Mouse (Mus musculus): ENCODE measurements at regions not wholly inside any gene's neighbourhood (a gene's known extent, or its start where the extent isn't known, plus 50 kb on each side); places are given as distances from the start of the nearest gene placed in this dataset.

DNA sequence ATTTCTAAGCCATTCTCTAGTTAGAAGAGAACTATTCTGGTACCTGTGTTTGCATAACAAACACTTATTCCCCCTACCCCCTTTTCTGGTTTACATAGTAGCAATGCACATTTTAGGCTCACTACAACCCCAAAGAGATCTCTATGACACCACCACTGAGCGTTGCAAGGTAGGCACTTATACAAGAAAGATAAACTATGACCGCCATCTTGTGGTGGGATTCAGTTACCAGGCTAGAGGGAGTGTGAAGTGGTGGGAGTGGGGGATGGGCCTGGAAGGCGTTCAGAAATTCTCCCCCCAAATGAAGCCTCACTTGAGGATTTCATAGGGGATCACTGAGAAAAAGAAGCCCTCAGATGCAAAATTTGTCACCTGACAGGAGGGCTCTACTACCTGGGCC lies 64.4 kb upstream of the Fst start:
- DNase-seq = peak; percentile 21

DNA sequence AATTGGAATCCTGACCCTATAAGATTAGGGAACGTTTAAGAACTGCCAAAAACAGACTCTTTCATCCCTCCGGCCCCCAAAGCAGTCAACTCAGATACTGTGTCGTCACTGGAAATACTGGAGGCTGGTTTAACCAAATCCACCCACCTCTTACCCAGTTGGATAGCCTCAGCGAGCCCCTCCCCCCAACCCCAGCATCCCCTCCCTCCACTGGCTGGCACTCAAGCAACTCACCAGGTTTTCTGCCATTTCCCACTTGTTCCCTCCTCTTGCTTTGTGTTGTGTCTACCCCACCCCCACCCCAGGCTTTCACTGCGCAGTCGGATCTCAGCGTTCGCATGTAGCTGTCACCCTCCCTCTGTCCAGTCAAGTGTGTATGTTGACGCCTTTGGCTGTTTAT lies 68.1 kb upstream of the Fst start:
- DNase-seq = no peak

GRCm38 (mm10) chr13:114530171-114530774 lies 71.5 kb upstream of the Fst start:
- DNase-seq = no peak

GRCm38 (mm10) chr13:114531780-114532179 lies 73.0 kb upstream of the Fst start:
- DNase-seq = no peak

DNA sequence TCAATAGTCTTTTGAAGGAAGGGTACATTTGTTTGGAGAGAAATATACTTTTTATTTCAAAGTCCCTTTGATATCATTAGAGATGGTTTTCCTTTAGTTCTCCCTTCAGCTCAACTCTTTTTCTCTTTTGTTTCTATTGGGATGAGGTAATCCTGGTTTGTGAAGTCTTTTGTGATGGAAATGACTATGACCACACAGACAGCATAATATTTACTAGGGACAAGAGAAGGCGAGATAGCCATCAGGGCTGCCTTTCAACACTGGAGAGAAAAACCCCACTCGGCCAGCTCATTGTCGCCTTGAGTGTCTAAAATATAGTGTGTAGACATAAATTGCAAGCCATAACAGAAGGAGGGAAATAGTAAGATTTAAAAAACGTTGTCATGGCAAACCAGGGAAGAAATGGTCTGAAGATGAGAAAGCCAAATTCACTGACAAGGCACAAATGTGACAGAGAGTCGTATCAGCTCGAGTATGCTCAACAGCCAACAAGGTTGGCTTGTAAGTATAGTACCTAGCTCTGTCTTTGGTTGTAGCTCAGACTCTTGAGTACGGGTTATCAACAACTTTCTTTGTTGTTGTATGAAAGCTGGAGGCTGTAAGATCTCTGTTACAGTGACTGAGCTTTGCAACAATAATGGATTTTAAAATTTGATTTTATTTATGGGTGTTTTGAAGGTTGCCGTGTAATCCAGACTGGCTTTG lies 73.8 kb upstream of the Fst start:
- DNase-seq = no peak

DNA sequence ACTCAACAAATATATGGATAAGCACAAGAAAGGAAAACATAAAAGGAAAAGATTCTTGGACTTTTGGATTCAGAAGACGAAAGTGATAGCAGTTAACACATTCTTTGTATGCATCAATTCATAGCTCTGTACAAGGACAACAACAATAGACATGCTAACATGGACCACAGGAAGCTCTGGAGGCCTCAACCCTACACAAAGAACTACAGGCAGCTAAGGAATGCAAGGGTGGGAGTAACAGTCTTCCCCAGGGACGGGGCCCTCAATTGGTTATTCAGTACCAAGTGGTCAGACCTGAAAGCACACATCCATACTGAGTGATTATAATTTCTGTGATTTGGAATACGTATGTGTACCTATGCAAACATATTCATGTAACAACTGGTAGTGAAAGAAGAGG lies 75.8 kb upstream of the Fst start:
- DNase-seq = no peak

DNA sequence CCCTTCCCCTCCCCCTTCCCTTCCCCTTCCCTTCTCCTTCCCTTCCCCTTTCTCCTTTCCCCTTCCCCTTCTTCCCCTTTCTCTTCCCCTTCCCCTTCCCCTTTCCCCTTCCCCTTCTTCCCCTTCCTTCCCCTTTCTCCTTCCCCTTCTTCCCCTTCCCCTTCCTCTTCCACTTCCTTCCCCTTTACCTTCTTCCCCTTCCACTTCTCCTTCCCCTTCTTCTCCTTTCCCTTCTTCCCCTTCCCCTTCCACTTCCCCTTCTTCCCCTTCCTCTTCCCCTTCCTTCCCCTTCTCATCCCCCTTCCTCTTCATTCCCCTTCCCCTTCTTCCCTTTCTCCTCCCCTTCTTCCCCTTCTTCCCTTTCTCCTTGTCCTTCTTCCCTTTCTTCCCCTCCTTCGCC lies 77.0 kb upstream of the Fst start:
- no peak for DNase-seq

DNA sequence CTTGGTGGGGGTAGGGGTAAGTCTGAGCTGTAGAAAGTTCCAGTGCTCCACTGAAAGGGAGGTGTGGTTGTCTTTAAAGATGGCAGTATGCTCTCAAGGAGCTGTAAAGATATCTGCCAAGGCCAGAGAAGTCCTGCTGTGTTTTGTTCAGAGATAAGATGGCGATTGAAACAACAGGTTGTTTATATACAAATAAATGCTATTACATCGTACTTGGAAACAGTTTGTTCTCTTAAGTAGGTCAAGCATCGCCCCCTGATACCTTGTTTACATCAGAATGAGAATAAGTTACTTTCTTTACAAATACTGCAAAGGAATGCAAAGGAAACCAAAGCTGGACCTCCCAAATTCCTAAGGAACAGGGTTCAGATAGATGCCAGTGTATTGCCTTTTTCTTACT lies 113.0 kb upstream of the Fst start:
- no peak for DNase-seq

GRCm38 (mm10) chr13:114584566-114584965 lies 125.8 kb upstream of the Fst start:
- DNase-seq = no peak

DNA sequence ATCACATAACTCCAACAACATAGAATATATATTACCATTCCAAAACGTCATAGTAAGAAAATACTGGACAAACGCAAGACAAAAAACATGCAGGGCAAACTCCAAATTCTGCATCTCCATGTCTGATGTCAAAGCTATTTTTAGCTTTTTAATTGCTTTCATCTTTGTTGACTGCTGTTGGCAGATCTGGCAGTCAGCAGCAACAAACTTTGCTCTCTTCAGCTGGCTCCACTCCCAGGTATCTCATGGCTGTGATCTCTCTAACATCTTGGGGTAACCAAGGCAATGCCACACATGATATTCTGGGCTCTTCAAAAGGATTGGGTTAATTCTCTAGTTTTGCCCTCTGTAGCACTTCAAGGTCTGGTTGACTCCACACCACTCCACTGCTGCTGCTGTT lies 128.9 kb upstream of the Fst start:
- DNase-seq = no peak

- no peak for DNase-seq
These were observed 144.6 kb upstream of the Fst start for GRCm38 (mm10) chr13:114603341-114603740.

DNA sequence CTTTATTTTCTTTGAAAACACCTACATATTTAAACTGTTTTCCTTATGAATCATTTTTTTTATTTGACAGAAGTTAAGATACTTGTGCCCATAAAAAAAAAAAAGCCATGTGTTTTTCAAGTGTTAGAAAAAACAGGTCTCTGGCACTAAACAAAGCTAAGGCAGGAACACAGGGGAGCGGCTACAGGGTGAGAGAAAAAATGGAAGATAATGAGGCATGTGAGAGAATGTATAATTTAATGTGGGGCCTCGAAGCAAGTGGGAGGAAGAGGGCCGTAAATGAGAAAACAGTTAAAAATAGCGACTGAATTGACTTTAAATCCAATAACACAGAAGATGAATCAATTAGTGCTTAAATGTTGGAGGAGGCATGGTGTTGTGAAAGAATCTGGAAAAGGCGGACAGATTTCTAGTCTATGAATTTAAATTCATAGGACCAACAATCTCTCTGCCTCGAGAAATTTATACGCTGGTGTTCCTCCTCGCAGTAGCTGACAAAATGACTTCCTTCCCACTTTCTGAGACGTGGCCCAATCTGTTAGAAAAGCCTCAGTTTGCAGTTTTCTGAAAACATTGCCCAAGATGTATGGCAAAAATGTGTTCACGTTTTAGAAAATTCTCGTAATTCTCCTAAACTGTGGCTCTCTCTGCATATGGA lies 145.4 kb upstream of the Fst start:
- DNase-seq = no peak

DNA sequence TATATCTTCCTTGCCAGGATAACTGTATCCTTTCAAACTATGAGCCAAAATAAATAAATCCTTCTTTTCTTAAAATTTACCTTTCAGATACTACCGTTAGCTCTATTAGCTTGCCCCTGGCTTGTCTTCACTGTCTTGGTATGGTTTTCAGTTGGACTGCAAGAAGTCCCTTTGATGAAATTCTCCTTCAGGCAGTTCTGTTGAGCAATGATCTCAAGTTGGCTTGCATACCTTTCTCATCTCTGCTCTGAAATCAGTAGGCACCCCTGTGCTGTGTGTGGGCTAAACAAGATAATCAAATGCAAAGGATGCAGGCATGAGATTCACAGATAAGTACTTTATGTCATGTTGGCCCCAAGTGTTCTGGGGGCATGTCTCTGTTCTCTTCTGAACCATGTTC lies 155.2 kb upstream of the Fst start:
- no peak for DNase-seq

DNA sequence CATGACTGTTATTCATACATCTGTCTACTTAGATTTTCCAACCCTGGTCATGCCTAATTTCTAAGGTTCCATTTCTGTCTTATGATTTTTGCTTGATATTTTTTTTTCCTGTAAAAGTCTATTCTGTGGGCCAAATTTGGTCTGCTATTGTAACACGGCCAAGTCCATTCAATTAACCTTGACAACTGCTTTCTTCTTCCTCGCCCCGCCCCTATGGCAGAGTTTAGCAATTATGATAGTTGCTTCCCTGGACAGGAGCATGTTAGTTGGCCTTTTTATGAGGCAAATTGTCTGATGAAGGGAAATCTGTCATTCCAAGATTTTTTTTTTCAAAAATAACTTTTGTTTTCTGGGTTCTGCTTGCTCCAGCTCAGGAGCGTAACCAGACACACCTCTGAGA lies 160.7 kb upstream of the Fst start:
- no peak for DNase-seq

DNA sequence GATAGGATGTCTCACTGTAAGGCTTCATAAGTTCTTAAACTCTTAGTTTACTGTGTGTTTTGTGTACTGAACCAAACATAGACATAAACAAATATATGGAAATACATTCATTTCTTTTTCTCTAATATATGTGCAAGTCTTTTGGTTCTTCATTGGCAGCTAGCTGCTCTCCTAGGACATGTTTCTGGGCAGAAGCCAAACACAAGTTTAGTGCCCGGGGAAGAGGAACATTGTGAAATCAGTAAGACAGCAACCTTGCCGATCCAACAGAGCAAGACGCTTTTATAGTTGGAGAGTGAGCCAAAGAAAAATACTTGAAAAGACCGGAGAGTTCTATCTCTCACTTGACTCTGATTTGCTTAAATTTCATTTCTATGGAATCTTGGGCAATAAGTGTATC lies 178.0 kb upstream of the Fst start:
- peak; percentile 5 for DNase-seq

GRCm38 (mm10) chr13:114639531-114639930 lies 178.5 kb upstream of the Mocs2 start:
- no peak for DNase-seq

GRCm38 (mm10) chr13:114641688-114642390 lies 176.2 kb upstream of the Mocs2 start:
- DNase-seq = no peak

DNA sequence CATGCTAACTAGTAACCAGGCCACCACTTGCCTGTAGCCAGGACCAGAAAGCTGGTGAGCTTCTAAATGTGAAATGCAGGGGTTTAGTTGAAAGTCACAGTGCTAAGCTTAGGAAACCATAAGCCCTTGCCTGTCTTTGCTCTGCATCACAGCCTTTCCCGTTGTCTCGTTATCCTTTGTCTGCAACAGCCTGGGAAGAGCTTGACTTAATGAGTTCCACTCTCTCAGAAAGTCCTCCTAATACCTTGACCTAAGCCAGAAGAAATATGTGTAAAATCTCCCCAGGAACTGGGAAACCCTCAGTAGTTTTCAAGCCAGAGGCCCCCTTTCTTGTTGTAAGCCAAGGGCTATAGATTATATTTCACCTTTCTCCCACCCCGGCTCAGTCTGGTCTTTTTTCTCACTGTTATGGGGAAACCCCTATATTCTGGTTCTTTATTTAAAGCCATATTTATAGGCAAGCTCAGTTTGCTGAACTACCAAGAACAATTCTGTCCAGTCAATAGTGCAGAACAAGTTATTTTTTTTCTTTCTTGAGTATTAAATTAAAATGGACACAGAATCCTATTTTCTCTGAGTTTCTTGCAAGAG lies 175.0 kb upstream of the Mocs2 start:
- DNase-seq = no peak

- DNase-seq = no peak
These were observed 174.5 kb upstream of the Mocs2 start for GRCm38 (mm10) chr13:114643521-114643920.

GRCm38 (mm10) chr13:114654267-114654666 lies 163.8 kb upstream of the Mocs2 start:
- no peak for DNase-seq

DNA sequence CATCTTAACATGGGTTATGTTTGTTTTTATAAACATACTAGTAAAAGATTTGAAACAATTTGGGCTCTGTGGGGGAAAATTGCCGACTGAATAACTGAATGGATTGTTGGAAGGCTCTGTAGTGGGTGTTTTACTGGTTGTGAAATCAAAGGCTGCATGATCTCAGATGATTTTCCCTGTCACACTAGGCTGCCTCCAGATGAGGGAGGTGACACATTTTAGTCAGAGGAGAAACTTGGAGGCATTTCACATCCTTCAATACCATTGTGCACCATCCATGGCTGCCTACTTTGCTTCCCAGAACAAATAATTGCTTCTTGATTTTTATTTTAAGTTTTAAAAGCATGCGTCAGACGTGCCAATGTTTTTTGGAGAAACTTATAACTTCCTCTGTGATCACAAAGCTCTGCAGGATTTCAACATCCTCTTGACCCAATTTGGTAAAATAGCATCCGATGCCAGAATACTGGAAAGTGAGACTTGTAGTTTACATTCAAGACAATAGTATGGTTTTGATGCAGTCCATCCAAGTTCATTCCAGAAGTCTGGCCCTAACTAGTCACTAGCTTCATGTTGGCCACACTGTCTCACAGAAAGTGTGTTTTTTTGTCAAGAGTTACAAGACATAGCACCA lies 163.0 kb upstream of the Mocs2 start:
- DNase-seq = no peak

GRCm38 (mm10) chr13:114672411-114672810 lies 145.6 kb upstream of the Mocs2 start:
- DNase-seq = no peak
